Mouse (Mus musculus) spleen, adult 12 weeks (tissue): ENCODE data around the gene Alkbh1.

Experiments
- DNase-seq: peaks from one replicate; pipeline ENCODE4 v3.0.0; 2022; ENCODE audit warnings: low spot score

Gene Alkbh1

GRCm38 (mm10) chr12:87380586-87381379 lies 63.0 kb downstream of the Alkbh1 start:
- no peak for DNase-seq

GRCm38 (mm10) chr12:87379496-87379895 lies 64.3 kb downstream of the Alkbh1 start:
- DNase-seq, result no peak
